Mouse (Mus musculus): ENCODE measurements around the gene Acbd3. TPM values are rescaled to one million over a fixed set of nuclear protein-coding genes. Genes with fewer than 3 reads are reported as not detected.

The Acbd3 gene
- polyA plus RNA-seq, 1 experiment from 2014 or later: 29.2 TPM

DNA sequence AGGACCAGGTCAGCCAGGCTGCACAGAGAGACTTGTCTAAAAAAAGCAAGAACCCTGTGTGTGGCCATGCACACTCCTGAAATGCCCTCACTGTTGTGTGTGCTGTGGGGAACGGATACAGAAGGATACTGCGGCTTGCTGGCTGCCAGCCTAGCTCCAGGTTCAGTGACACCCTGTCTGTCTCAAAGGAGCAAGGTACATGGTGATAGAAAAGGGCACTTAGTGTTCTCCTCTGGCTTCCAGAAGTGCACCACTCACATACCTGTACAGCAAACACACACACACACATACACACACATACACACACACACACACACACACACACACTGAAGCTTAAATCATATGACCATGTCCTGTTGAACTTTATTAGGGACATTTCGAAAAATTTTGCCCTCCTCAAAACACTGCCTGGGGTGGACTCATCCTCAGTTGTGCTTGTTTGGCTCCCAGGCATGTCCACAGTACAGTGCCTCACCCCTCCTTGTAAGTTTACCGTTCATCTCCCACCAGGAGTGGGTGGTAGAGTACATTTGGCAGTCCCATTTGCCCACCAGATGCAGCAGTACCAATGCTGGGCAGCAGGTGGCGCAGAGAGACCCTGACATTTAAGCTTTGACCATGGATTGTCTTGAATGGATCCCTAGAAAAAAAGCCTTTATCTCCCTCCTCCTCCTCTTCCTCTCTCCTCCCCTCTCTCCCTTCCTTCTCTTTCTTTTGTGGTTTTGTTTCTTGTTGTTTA is 5.7 kb upstream of the Acbd3 start:
- H3K27me3 ChIP-seq (replicated peaks): no peaks in the 10 kb centered on the region
- no peak overlapping the region for H3K4me3 ChIP-seq
- H3K9me3 ChIP-seq (replicated peaks): no peaks in the 10 kb centered on the region
- H3K27ac ChIP-seq (ENCODE audit: poor library complexity, severe bottlenecking): no peak overlapping the region
- H3K4me2 ChIP-seq: no peak overlapping the region
- H3K36me3 ChIP-seq: no peaks in the 10 kb centered on the region
- 40% methylated on average over 5 of the region's 5 CpGs for WGBS
- ATAC-seq (ENCODE audit: insufficient number of reproducible peaks, low FRiP score): no peak
- H3K9ac ChIP-seq: no peak overlapping the region
- peaks cover 5% of the 10 kb centered on the region; the same call in 1 of the 2 replicates for H3K4me1 ChIP-seq (replicated peaks)

DNA sequence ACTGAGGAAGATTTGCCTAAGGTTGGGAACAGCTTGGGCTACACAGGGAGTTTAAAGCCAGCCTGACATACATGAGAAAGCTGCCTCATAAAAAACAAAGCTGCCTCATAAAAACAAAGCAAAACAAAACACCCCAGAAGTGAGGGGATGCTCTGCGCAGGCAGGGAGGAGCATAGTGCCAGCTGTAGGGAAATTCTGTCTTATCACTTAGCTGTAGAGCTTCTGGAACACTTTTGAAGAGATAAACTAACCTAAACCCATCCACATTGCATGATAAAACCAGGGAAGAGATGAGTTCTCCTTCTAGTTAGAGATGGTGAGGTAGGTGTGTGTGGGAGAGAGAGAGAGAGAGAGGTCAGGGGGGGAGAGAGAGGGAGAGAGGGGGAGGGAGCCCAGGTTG is 3.2 kb upstream of the Acbd3 start:
- no peaks in the 10 kb centered on the region for H3K36me3 ChIP-seq
- H3K9ac ChIP-seq: no peak overlapping the region
- no peak overlapping the region for H3K4me3 ChIP-seq
- H3K27me3 ChIP-seq (replicated peaks): no peaks in the 10 kb centered on the region
- H3K4me1 ChIP-seq (replicated peaks): peaks cover 16% of the 10 kb centered on the region
- H3K9me3 ChIP-seq (replicated peaks): no peaks in the 10 kb centered on the region
- no peak overlapping the region for H3K27ac ChIP-seq (ENCODE audit: poor library complexity, severe bottlenecking)
- 44% methylated on average over 1 of the region's 1 CpGs for whole genome bisulfite sequencing
- ATAC-seq (ENCODE audit: insufficient number of reproducible peaks, low FRiP score): no peak
- no peak overlapping the region for H3K4me2 ChIP-seq

DNA sequence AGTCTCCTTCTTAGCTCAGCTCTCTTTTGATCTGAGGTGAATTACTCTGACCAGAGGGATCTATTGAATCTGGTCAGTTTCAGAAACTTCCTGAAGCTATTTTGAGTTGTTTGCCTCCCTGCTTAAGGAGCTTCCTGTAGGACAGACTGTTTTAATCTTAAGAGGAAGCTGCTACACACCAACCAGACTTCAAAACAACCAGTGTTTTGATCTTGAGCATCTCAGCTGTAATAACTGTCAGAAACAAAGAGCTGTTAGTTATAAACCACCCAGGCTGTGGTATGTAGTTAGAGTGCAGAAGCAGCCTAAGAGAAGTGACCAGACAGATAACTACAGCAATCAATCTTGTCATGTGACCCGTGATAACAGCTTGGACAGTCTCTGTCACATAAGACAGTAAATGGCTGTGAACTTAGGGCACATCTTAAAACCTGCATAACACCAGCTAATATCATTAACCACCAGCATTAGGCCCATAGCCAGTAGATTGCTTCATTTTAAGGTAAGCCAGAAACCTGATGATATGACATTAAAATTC is 2.1 kb upstream of the Acbd3 start:
- Histone ChIP-seq H3K27ac (ENCODE audit: poor library complexity, severe bottlenecking) (no peak overlapping the region), H3K9me3 (replicated peaks) (no peaks in the 10 kb centered on the region), H3K4me1 (replicated peaks) (peaks cover 24% of the 10 kb centered on the region), H3K4me3 (no peak overlapping the region), H3K9ac (no peak overlapping the region), H3K36me3 (no peaks in the 10 kb centered on the region), H3K4me2 (no peak overlapping the region), H3K27me3 (replicated peaks) (no peaks in the 10 kb centered on the region)
- WGBS: 36% methylated on average over 1 of the region's 1 CpGs
- no peak for ATAC-seq (ENCODE audit: insufficient number of reproducible peaks, low FRiP score)

DNA sequence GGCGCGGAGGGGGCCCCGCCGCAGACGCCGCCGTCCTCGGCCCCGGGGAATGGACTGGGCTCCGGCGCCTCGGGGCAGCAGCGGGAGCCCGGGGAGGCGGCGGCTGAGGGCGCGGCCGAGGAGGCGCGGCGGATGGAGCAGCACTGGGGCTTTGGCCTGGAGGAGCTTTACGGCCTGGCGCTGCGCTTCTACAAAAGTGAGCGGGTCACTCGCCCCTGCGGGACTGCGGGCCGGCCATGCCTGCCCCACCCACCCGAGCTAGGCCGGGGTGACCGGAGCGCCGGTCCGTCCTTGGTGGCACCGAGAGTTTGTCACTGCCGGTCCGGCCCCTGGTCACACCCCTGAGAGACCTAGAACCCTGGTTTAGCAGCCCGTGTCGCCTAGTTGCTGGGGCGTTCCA is 340 bp downstream of the Acbd3 start:
- H3K4me1 ChIP-seq (replicated peaks): peaks cover 33% of the 10 kb centered on the region
- peak; percentile 85 for ATAC-seq (ENCODE audit: insufficient number of reproducible peaks, low FRiP score)
- H3K9ac ChIP-seq: peak overlapping the region; percentile 94
- no peaks in the 10 kb centered on the region for H3K9me3 ChIP-seq (replicated peaks)
- WGBS: under 1% methylated on average over 41 of the region's 42 CpGs
- no peaks in the 10 kb centered on the region for H3K27me3 ChIP-seq (replicated peaks)
- no peaks in the 10 kb centered on the region for H3K36me3 ChIP-seq
- peak overlapping the region; percentile 86 for H3K4me2 ChIP-seq
- H3K4me3 ChIP-seq: peak overlapping the region; percentile 83
- H3K27ac ChIP-seq (ENCODE audit: poor library complexity, severe bottlenecking): peak overlapping the region; percentile 93

DNA sequence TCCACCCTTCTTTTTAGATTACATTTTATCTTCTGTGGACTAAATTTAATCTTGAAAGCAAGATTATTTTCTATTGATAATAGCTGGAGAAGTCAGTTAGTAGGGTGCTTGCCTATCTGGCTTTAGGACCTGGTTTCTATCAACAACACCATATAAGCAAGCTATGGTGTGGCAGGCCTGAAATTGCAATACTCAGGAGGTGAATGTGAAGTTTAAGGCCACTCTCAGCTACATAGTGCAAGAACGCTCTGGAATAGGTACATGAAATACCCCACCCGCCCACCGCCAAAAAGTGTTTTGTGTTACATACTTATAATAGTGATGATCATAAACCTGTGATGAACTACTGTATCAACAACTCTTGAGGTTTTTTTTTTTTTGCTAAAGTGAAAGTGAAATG is 3.4 kb downstream of the Acbd3 start:
- Histone ChIP-seq H3K27ac (ENCODE audit: poor library complexity, severe bottlenecking) (no peak overlapping the region), H3K4me3 (no peak overlapping the region), H3K4me2 (no peak overlapping the region), H3K9ac (no peak overlapping the region), H3K27me3 (replicated peaks) (no peaks in the 10 kb centered on the region), H3K4me1 (replicated peaks) (peaks cover 30% of the 10 kb centered on the region), H3K9me3 (replicated peaks) (no peaks in the 10 kb centered on the region), H3K36me3 (peaks cover 5% of the 10 kb centered on the region)
- 83% methylated on average over 3 of the region's 3 CpGs for WGBS
- ATAC-seq (ENCODE audit: insufficient number of reproducible peaks, low FRiP score): no peak

DNA sequence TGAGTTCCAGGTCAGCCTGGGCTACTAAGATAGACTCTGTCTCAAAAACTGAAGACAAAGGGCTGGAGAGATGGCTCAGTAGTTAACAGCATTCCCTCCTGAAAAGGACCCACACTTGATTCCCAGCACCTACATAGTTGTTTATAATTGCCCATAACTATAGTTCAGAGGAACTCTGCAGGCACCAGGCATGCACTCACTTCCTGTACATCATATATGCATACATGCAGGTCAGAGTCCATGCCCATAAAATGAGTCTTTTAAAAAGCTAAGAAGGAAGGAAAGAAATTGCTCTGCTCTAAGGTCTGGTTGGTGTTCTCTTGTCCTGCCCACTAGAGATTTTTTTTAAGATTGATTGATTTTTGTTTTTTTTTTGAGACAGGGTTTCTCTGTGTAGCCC is 22.0 kb downstream of the Acbd3 start:
- H3K4me3 ChIP-seq: no peak overlapping the region
- no peak overlapping the region for H3K27ac ChIP-seq (ENCODE audit: poor library complexity, severe bottlenecking)
- H3K4me2 ChIP-seq: no peak overlapping the region
- ATAC-seq (ENCODE audit: insufficient number of reproducible peaks, low FRiP score): no peak
- H3K9ac ChIP-seq: no peak overlapping the region
- H3K27me3 ChIP-seq (replicated peaks): no peaks in the 10 kb centered on the region
- H3K9me3 ChIP-seq (replicated peaks): no peaks in the 10 kb centered on the region
- H3K4me1 ChIP-seq (replicated peaks): no peaks in the 10 kb centered on the region
- peaks cover 77% of the 10 kb centered on the region for H3K36me3 ChIP-seq

DNA sequence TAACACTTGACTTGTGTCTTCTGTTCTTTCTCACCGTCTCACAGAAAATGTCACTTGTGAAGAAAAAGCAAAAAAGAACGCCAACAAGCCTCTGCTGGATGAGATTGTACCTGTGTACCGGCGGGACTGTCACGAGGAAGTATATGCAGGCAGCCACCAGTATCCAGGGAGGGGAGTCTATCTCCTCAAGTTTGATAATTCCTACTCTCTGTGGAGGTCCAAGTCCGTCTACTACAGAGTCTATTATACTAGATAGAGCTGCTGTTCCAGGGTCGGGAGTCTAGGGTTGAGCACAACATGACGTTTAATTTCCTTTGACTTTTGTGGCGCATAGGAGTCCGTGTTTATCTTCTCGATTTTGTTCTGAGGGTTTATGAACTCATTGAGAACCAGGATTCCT is 26.3 kb downstream of the Acbd3 start:
- Histone ChIP-seq H3K4me1 (replicated peaks) (no peaks in the 10 kb centered on the region), H3K27ac (ENCODE audit: poor library complexity, severe bottlenecking) (no peak overlapping the region), H3K27me3 (replicated peaks) (no peaks in the 10 kb centered on the region), H3K36me3 (peaks cover 64% of the 10 kb centered on the region), H3K9me3 (replicated peaks) (no peaks in the 10 kb centered on the region), H3K9ac (no peak overlapping the region), H3K4me3 (no peak overlapping the region), H3K4me2 (no peak overlapping the region)
- no peak for ATAC-seq (ENCODE audit: insufficient number of reproducible peaks, low FRiP score)
- WGBS: 89% methylated on average over 11 of the region's 11 CpGs

DNA sequence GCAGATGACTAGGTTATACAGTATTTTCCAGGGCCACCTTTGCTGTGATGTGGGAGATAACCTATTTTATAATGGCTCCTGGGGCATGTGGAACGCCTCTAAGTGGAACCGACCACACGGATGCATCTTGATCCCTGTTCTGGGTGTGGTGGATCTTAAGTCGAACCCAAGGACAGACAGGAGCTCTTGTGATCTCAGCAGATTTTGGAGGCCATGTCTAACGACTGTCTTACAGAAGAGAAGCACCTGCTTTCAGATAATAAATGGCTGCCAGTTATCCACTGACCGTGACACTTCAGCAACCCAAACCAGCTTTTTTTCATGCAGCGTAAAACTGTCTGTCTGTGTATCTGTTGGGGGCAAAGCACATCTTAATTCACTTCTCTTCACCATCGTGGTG is 28.5 kb downstream of the Acbd3 start:
- peaks cover 44% of the 10 kb centered on the region for H3K36me3 ChIP-seq
- H3K4me2 ChIP-seq: no peak overlapping the region
- 87% methylated on average over 8 of the region's 8 CpGs for WGBS
- H3K9ac ChIP-seq: no peak overlapping the region
- no peaks in the 10 kb centered on the region for H3K9me3 ChIP-seq (replicated peaks)
- no peaks in the 10 kb centered on the region for H3K27me3 ChIP-seq (replicated peaks)
- H3K4me1 ChIP-seq (replicated peaks): no peaks in the 10 kb centered on the region
- H3K4me3 ChIP-seq: no peak overlapping the region
- no peak for ATAC-seq (ENCODE audit: insufficient number of reproducible peaks, low FRiP score)
- no peak overlapping the region for H3K27ac ChIP-seq (ENCODE audit: poor library complexity, severe bottlenecking)

DNA sequence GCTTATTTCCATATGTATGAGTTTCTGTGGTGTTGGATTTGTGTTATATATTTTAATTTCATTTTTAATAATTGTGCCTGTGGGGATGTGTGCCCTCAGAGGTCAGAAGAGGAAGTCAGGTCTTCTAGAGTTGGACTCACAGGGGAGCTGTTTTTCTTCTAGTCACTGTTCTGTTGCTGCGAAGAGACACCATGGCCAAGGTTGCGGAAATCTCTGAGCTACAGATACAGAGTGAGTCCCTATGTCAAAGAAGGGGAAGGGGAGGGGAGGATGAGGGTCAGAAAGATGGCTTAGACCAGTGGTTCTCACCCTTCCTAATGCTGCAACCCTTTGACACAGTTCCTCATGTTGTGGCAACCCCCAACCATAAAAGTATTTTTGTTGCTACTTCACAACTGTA is 30.9 kb downstream of the Acbd3 start:
- WGBS: 90% methylated on average over 2 of the region's 2 CpGs
- ATAC-seq (ENCODE audit: insufficient number of reproducible peaks, low FRiP score): no peak

DNA sequence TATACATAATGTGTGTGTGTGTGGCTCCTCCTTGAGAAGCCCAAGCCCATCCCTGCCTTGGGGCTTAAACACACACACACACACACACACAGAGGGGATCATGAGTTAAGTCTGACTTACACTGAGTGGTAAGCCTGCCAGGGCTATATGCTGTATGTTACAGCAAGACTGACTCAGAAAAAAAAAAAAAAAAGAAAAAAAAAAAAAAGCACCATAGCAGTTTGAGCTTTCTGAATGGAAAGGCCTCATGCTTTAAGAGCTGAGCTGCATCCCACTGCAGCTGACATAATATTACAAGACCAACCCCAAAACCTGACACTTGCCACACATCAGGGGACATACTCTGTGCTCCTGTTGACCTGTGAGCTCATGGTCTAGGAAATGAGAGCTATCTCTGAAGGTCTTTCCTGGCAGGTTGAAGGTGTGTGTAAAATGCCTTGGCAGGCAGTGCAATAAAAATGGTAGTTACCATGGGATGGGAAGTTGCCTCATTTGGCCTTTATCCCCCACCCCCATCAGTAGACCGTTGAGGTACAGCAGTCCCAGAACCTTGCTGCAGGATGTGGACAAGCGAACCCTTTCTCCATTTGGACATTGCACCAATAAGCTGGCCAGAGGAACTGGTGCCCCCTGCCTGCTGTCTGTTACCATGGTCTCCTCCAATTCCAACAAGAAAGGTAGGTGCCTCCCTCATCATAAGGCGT is 31.6 kb downstream of the Acbd3 start:
- WGBS: 79% methylated on average over 3 of the region's 3 CpGs
- H3K9ac ChIP-seq: no peak overlapping the region
- H3K36me3 ChIP-seq: peaks cover 28% of the 10 kb centered on the region
- ATAC-seq (ENCODE audit: insufficient number of reproducible peaks, low FRiP score): no peak
- no peaks in the 10 kb centered on the region for H3K4me1 ChIP-seq (replicated peaks)
- no peak overlapping the region for H3K4me3 ChIP-seq
- H3K27me3 ChIP-seq (replicated peaks): no peaks in the 10 kb centered on the region
- no peak overlapping the region for H3K27ac ChIP-seq (ENCODE audit: poor library complexity, severe bottlenecking)
- no peak overlapping the region for H3K4me2 ChIP-seq
- H3K9me3 ChIP-seq (replicated peaks): no peaks in the 10 kb centered on the region

More for the DNA sequence above, 30.9 kb downstream of the Acbd3 start:
- Histone ChIP-seq H3K36me3 (peaks cover 35% of the 10 kb centered on the region), H3K9me3 (replicated peaks) (no peaks in the 10 kb centered on the region), H3K4me2 (no peak overlapping the region), H3K9ac (no peak overlapping the region), H3K27ac (ENCODE audit: poor library complexity, severe bottlenecking) (no peak overlapping the region), H3K4me1 (replicated peaks) (no peaks in the 10 kb centered on the region), H3K4me3 (no peak overlapping the region), H3K27me3 (replicated peaks) (no peaks in the 10 kb centered on the region)

DNA sequence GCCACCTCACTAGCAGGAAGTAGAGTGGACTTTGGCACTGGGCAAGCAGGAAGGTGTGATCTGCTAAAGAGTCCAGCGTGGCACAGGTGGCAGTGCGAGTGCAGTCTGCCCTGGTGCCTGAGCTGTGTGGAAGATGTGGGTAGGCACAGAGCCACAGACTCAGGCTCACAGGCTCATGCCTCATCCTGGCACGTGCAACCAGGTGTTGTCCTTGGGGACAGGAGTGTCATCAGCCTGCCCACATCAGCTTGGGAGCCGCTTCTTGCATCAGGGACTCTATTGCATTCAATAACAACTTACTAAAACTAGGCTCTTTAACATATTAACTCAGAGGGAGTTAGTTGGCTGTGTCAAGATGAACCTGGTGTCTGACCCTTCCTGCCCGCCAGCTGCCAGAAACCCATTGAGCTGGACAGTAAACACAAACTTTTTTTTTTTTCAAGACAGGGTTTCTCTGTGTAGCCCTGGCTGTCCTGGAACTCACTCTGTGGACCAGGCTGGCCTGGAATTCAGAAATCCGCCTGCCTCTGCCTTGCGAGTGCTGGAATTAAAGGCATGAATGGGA is 32.2 kb downstream of the Acbd3 start:
- H3K4me2 ChIP-seq: no peak overlapping the region
- peaks cover 21% of the 10 kb centered on the region for H3K36me3 ChIP-seq
- H3K27me3 ChIP-seq (replicated peaks): 0 out of 2 replicates have a peak, but pooled peaks cover 4% of the 10 kb centered on the region
- no peaks in the 10 kb centered on the region for H3K9me3 ChIP-seq (replicated peaks)
- H3K27ac ChIP-seq (ENCODE audit: poor library complexity, severe bottlenecking): no peak overlapping the region
- WGBS: 90% methylated on average over 7 of the region's 7 CpGs
- ATAC-seq (ENCODE audit: insufficient number of reproducible peaks, low FRiP score): no peak
- no peak overlapping the region for H3K4me3 ChIP-seq
- 0 out of 2 replicates have a peak, but pooled peaks cover 1% of the 10 kb centered on the region for H3K4me1 ChIP-seq (replicated peaks)
- no peak overlapping the region for H3K9ac ChIP-seq
